ENCODE assay signal across 8 mouse cellular contexts in genomic region chr3:89088974-89089373, GRCm38 (mm10). TPM values are rescaled to one million over a fixed set of nuclear protein-coding genes. Genes with fewer than 3 reads are reported as not detected.
DNase-seq lines count a peak whose midpoint lies in the region; ATAC-seq lines count a peak whose summit lies in the region.

No protein-coding gene starts in this region.

- WGBS in heart, embryonic 13.5 days = 48% methylated on average over 14 of the region's 14 CpGs
- 62% methylated on average over 14 of the region's 14 CpGs for WGBS in hindbrain, embryonic 12.5 days
- 69% methylated on average over 14 of the region's 14 CpGs for WGBS in midbrain, embryonic 11.5 days

- H3K27ac ChIP-seq in heart, embryonic 13.5 days (replicated peaks) = no peak overlapping the region
- no peak overlapping the region for H3K27ac ChIP-seq in brown adipose tissue, adult 24 weeks (replicated peaks; ENCODE audit: low read depth, low read length)
- H3K27ac ChIP-seq in hindbrain, embryonic 12.5 days = no peak overlapping the region
- H3K27ac ChIP-seq in midbrain, embryonic 11.5 days (ENCODE audit: low read depth, low read length) = no peak overlapping the region

- DNase-seq in heart, postnatal 25 days (ENCODE audit: low spot score) = no peak
- no peak for DNase-seq in midbrain, embryonic 11.5 days (ENCODE audit: low spot score, missing footprints)
- DNase-seq in left cerebral cortex, adult 11 months (ENCODE audit: low spot score) = no peak
- DNase-seq in right cerebral cortex, adult 18-20 months = no peak
- no peak for DNase-seq in retina, embryonic 14.5 days (ENCODE audit: low spot score)

- H3K4me2 ChIP-seq in heart, embryonic 13.5 days = peak overlapping the region; percentile 100
- H3K4me2 ChIP-seq in hindbrain, embryonic 12.5 days (replicated peaks) = peak overlapping the region; percentile 98
- peak overlapping the region; percentile 97; the same call in 1 of the 2 replicates for H3K4me2 ChIP-seq in midbrain, embryonic 11.5 days

- peak overlapping the region; percentile 86 for H3K9ac ChIP-seq in heart, embryonic 13.5 days
- 0 out of 2 replicates have a peak overlapping the region, but pooled peaks have one; percentile 86 for H3K9ac ChIP-seq in hindbrain, embryonic 12.5 days
- H3K9ac ChIP-seq in midbrain, embryonic 11.5 days (ENCODE audit: low read length) = no peak overlapping the region; the same call in 1 of the 2 replicates

- peaks cover 41% of the 10 kb centered on the region for H3K27me3 ChIP-seq in heart, embryonic 13.5 days (replicated peaks)
- H3K27me3 ChIP-seq in hindbrain, embryonic 12.5 days = peaks cover 34% of the 10 kb centered on the region
- peaks cover 33% of the 10 kb centered on the region for H3K27me3 ChIP-seq in midbrain, embryonic 11.5 days (ENCODE audit: control insufficient read depth, insufficient read depth, low read length)

- H3K9me3 ChIP-seq in heart, embryonic 13.5 days = no peaks in the 10 kb centered on the region
- H3K9me3 ChIP-seq in hindbrain, embryonic 12.5 days (replicated peaks) = no peaks in the 10 kb centered on the region
- no peaks in the 10 kb centered on the region for H3K9me3 ChIP-seq in midbrain, embryonic 11.5 days (ENCODE audit: control insufficient read depth, low read length)

- intact Hi-C loops in heart, postnatal 25 days (cut with DNase I) = no loop called here

- peak overlapping the region; percentile 73 for H3K4me3 ChIP-seq in heart, embryonic 13.5 days
- H3K4me3 ChIP-seq in brown adipose tissue, adult 24 weeks (ENCODE audit: insufficient read depth, low read depth, low read length) = peak overlapping the region; percentile 74
- peak overlapping the region; percentile 68; the same call in 1 of the 2 replicates for H3K4me3 ChIP-seq in hindbrain, embryonic 12.5 days
- H3K4me3 ChIP-seq in midbrain, embryonic 11.5 days (ENCODE audit: low read depth, low read length) = no peak overlapping the region

- peaks cover 55% of the 10 kb centered on the region for H3K4me1 ChIP-seq in heart, embryonic 13.5 days
- peaks cover 3% of the 10 kb centered on the region; the same call in 1 of the 2 replicates for H3K4me1 ChIP-seq in brown adipose tissue, adult 24 weeks (ENCODE audit: control insufficient read depth, insufficient read depth, insufficient read length, low read length)
- peaks cover 42% of the 10 kb centered on the region for H3K4me1 ChIP-seq in hindbrain, embryonic 12.5 days
- H3K4me1 ChIP-seq in midbrain, embryonic 11.5 days (ENCODE audit: control insufficient read depth, insufficient read depth, low read length) = peaks cover 23% of the 10 kb centered on the region

- no peak for ATAC-seq in heart, embryonic 13.5 days (ENCODE audit: extremely low read depth, insufficient number of reproducible peaks, low FRiP score, low TSS enrichment)
- no peak for ATAC-seq in hindbrain, embryonic 12.5 days (ENCODE audit: low FRiP score)
- ATAC-seq in midbrain, embryonic 11.5 days (ENCODE audit: low FRiP score) = no peak

- peaks cover 17% of the 10 kb centered on the region for H3K36me3 ChIP-seq in heart, embryonic 13.5 days
- H3K36me3 ChIP-seq in hindbrain, embryonic 12.5 days = peaks cover 34% of the 10 kb centered on the region
- no peaks in the 10 kb centered on the region for H3K36me3 ChIP-seq in midbrain, embryonic 11.5 days (ENCODE audit: control insufficient read depth, insufficient read depth, low read length)

RNA-seq across cellular contexts. Expression of gene Rusc1, which starts 4.1 kb away (rescaled TPM):
- 8.6 and 9.8 TPM in 2 replicates for polyA plus RNA-seq in heart, embryonic 13.5 days (2015; fragmentation: Nextera tagmentation; extraction: Ambion mirVana)
- 10 to 100 TPM; 20.0 to 22.5 TPM for total RNA-seq in heart, postnatal 25 days (2021)
- polyA plus RNA-seq in brown adipose tissue, adult 24 weeks (2012; ENCODE audit: insufficient read depth, insufficient read length, missing spikeins) = 9.4 and 16.7 TPM in 2 replicates
- polyA plus RNA-seq in hindbrain, embryonic 12.5 days (2016; fragmentation: Nextera tagmentation; extraction: Ambion mirVana) = 66.9 and 67.1 TPM in 2 replicates
- 25.2 and 28.0 TPM in 2 replicates for polyA plus RNA-seq in midbrain, embryonic 11.5 days (2014; fragmentation: Nextera tagmentation; extraction: Ambion mirVana)

RNA-seq across cellular contexts. Expression of gene Gm43738, which starts 11.9 kb away (rescaled TPM):
- not detected in 2 replicates for polyA plus RNA-seq in heart, embryonic 13.5 days (2015; fragmentation: Nextera tagmentation; extraction: Ambion mirVana)
- not detected for total RNA-seq in heart, postnatal 25 days (2021)
- polyA plus RNA-seq in brown adipose tissue, adult 24 weeks (2012; ENCODE audit: insufficient read depth, insufficient read length, missing spikeins) = not detected in 2 replicates
- polyA plus RNA-seq in hindbrain, embryonic 12.5 days (2016; fragmentation: Nextera tagmentation; extraction: Ambion mirVana) = not detected in 2 replicates
- polyA plus RNA-seq in midbrain, embryonic 11.5 days (2014; fragmentation: Nextera tagmentation; extraction: Ambion mirVana) = not detected in 2 replicates

RNA-seq across cellular contexts. Expression of gene Fdps, which starts 12.8 kb away (rescaled TPM):
- polyA plus RNA-seq in heart, embryonic 13.5 days (2015; fragmentation: Nextera tagmentation; extraction: Ambion mirVana) = 119 and 130 TPM in 2 replicates
- total RNA-seq in heart, postnatal 25 days (2021) = 10 to 100 TPM; 20.7 to 22.3 TPM
- polyA plus RNA-seq in brown adipose tissue, adult 24 weeks (2012; ENCODE audit: insufficient read depth, insufficient read length, missing spikeins) = 127 and 135 TPM in 2 replicates
- 284 TPM in 2 replicates for polyA plus RNA-seq in hindbrain, embryonic 12.5 days (2016; fragmentation: Nextera tagmentation; extraction: Ambion mirVana)
- 342 TPM in 2 replicates for polyA plus RNA-seq in midbrain, embryonic 11.5 days (2014; fragmentation: Nextera tagmentation; extraction: Ambion mirVana)

RNA-seq across cellular contexts. Expression of gene Pklr, which starts 47.0 kb away (rescaled TPM):
- polyA plus RNA-seq in heart, embryonic 13.5 days (2015; fragmentation: Nextera tagmentation; extraction: Ambion mirVana) = 0.98 and 5.3 TPM in 2 replicates
- not detected for total RNA-seq in heart, postnatal 25 days (2021)
- polyA plus RNA-seq in brown adipose tissue, adult 24 weeks (2012; ENCODE audit: insufficient read depth, insufficient read length, missing spikeins) = not detected in 2 replicates
- polyA plus RNA-seq in hindbrain, embryonic 12.5 days (2016; fragmentation: Nextera tagmentation; extraction: Ambion mirVana) = 0.25 and 0.96 TPM in 2 replicates
- polyA plus RNA-seq in midbrain, embryonic 11.5 days (2014; fragmentation: Nextera tagmentation; extraction: Ambion mirVana) = 1.7 and 2.2 TPM in 2 replicates
